Mouse (Mus musculus): ENCODE results near the gene Csnk1g2. TPM values are rescaled to one million over a fixed set of nuclear protein-coding genes. Genes with fewer than 3 reads are reported as not detected.

The Csnk1g2 gene
- polyA plus RNA-seq, 1 experiment, result 178 TPM

GRCm38 (mm10) chr10:80658841-80659202 lies 36.2 kb downstream of the Csnk1g2 start:
- no peak overlapping the region for H3ac ChIP-seq (ENCODE audit: control insufficient read depth, insufficient read length)
- H3K4me2 ChIP-seq (ENCODE audit: low read depth), result peak overlapping the region; percentile 10
- no peaks in the 10 kb centered on the region for H3K27me3 ChIP-seq (ENCODE audit: control insufficient read depth, insufficient read depth, insufficient read length)
- TF ChIP-seq TCF12 (IDR thresholded peaks at IDR 0.05; ENCODE audit: insufficient read depth, poor library complexity, severe bottlenecking), result no peak
- no peak for TF ChIP-seq REST (IDR thresholded peaks at IDR 0.05; ENCODE audit: insufficient read depth, insufficient read length)
- TF ChIP-seq MAX (IDR thresholded peaks at IDR 0.05; ENCODE audit: low read depth), result no peak
- TF ChIP-seq E2F4 (IDR thresholded peaks at IDR 0.05; ENCODE audit: insufficient read depth), result no peak
- no peak for TF ChIP-seq TCF3 (IDR thresholded peaks at IDR 0.05; ENCODE audit: insufficient read length, low read depth)
- TF ChIP-seq MYOG (IDR thresholded peaks at IDR 0.05; ENCODE audit: control insufficient read depth in 1 of 3, insufficient read depth in 1 of 3, insufficient read length in 2 of 3, low read depth in 2 of 3), result no peak
- no peaks in the 10 kb centered on the region for H3K36me3 ChIP-seq (ENCODE audit: control insufficient read depth, insufficient read depth)
- H3K4me3 ChIP-seq, result peak overlapping the region; percentile 13
- peaks cover 13% of the 10 kb centered on the region for H3K79me2 ChIP-seq (ENCODE audit: control insufficient read depth, insufficient read depth)

- Histone ChIP-seq H3K36me3 (ENCODE audit: control insufficient read depth, insufficient read depth) (no peaks in the 10 kb centered on the region), H3K79me2 (ENCODE audit: control insufficient read depth, insufficient read depth) (peaks cover 13% of the 10 kb centered on the region), H3ac (ENCODE audit: control insufficient read depth, insufficient read length) (no peak overlapping the region), H3K4me2 (ENCODE audit: low read depth) (peak overlapping the region; percentile 75), H3K4me3 (peak overlapping the region; percentile 13), H3K27me3 (ENCODE audit: control insufficient read depth, insufficient read depth, insufficient read length) (no peaks in the 10 kb centered on the region)
- TF ChIP-seq CEBPB (IDR thresholded peaks at IDR 0.05; ENCODE audit: insufficient read depth, poor library complexity, severe bottlenecking) (no peak), MYOD1 (IDR thresholded peaks at IDR 0.05; ENCODE audit: control insufficient read depth in 1 of 3, insufficient read length in 2 of 3, low read depth in 2 of 3) (no peak), POLR2AphosphoS2 (IDR thresholded peaks at IDR 0.05; ENCODE audit: insufficient read length, low read depth) (no peak), POLR2A (IDR thresholded peaks at IDR 0.05; ENCODE audit: insufficient read length, low read depth) (no peak), E2F4 (IDR thresholded peaks at IDR 0.05; ENCODE audit: insufficient read depth) (no peak), REST (IDR thresholded peaks at IDR 0.05; ENCODE audit: insufficient read depth, insufficient read length) (no peak), SRF (IDR thresholded peaks at IDR 0.05; ENCODE audit: control insufficient read depth, insufficient read length, low read depth) (no peak), TCF12 (IDR thresholded peaks at IDR 0.05; ENCODE audit: insufficient read depth, poor library complexity, severe bottlenecking) (no peak), MYOG (IDR thresholded peaks at IDR 0.05; ENCODE audit: control insufficient read depth in 1 of 3, insufficient read depth in 1 of 3, insufficient read length in 2 of 3, low read depth in 2 of 3) (no peak), USF1 (IDR thresholded peaks at IDR 0.05; ENCODE audit: low read depth) (no peak), TCF3 (IDR thresholded peaks at IDR 0.05; ENCODE audit: insufficient read length, low read depth) (no peak), MAX (IDR thresholded peaks at IDR 0.05; ENCODE audit: low read depth) (no peak)
Measured at GRCm38 (mm10) chr10:80659213-80659612, 36.6 kb downstream of the Csnk1g2 start.

GRCm38 (mm10) chr10:80661149-80661548 lies 38.5 kb downstream of the Csnk1g2 start:
- Histone ChIP-seq H3K27me3 (ENCODE audit: control insufficient read depth, insufficient read depth, insufficient read length) (no peaks in the 10 kb centered on the region), H3K79me2 (ENCODE audit: control insufficient read depth, insufficient read depth) (no peaks in the 10 kb centered on the region), H3K4me2 (ENCODE audit: low read depth) (no peak overlapping the region), H3K36me3 (ENCODE audit: control insufficient read depth, insufficient read depth) (no peaks in the 10 kb centered on the region), H3K4me3 (no peak overlapping the region), H3ac (ENCODE audit: control insufficient read depth, insufficient read length) (no peak overlapping the region)
- TF ChIP-seq TCF3 (IDR thresholded peaks at IDR 0.05; ENCODE audit: insufficient read length, low read depth), result no peak
- TF ChIP-seq E2F4 (IDR thresholded peaks at IDR 0.05; ENCODE audit: insufficient read depth), result no peak
- no peak for TF ChIP-seq SRF (IDR thresholded peaks at IDR 0.05; ENCODE audit: control insufficient read depth, insufficient read length, low read depth)
- TF ChIP-seq TCF12 (IDR thresholded peaks at IDR 0.05; ENCODE audit: insufficient read depth, poor library complexity, severe bottlenecking), result no peak
- TF ChIP-seq POLR2AphosphoS2 (IDR thresholded peaks at IDR 0.05; ENCODE audit: insufficient read length, low read depth), result no peak
- no peak for TF ChIP-seq REST (IDR thresholded peaks at IDR 0.05; ENCODE audit: insufficient read depth, insufficient read length)
- no peak for TF ChIP-seq POLR2A (IDR thresholded peaks at IDR 0.05; ENCODE audit: insufficient read length, low read depth)
- TF ChIP-seq MYOD1 (IDR thresholded peaks at IDR 0.05; ENCODE audit: control insufficient read depth in 1 of 3, insufficient read length in 2 of 3, low read depth in 2 of 3), result no peak
- TF ChIP-seq USF1 (IDR thresholded peaks at IDR 0.05; ENCODE audit: low read depth), result no peak
- TF ChIP-seq CEBPB (IDR thresholded peaks at IDR 0.05; ENCODE audit: insufficient read depth, poor library complexity, severe bottlenecking), result no peak
- no peak for TF ChIP-seq MYOG (IDR thresholded peaks at IDR 0.05; ENCODE audit: control insufficient read depth in 1 of 3, insufficient read depth in 1 of 3, insufficient read length in 2 of 3, low read depth in 2 of 3)
- no peak for TF ChIP-seq MAX (IDR thresholded peaks at IDR 0.05; ENCODE audit: low read depth)

- no peak for TF ChIP-seq TCF3 (IDR thresholded peaks at IDR 0.05; ENCODE audit: insufficient read length, low read depth)
- TF ChIP-seq CEBPB (IDR thresholded peaks at IDR 0.05; ENCODE audit: insufficient read depth, poor library complexity, severe bottlenecking), result no peak
- no peak for TF ChIP-seq TCF12 (IDR thresholded peaks at IDR 0.05; ENCODE audit: insufficient read depth, poor library complexity, severe bottlenecking)
- TF ChIP-seq SRF (IDR thresholded peaks at IDR 0.05; ENCODE audit: control insufficient read depth, insufficient read length, low read depth), result no peak
- no peak for TF ChIP-seq E2F4 (IDR thresholded peaks at IDR 0.05; ENCODE audit: insufficient read depth)
- no peak for TF ChIP-seq POLR2A (IDR thresholded peaks at IDR 0.05; ENCODE audit: insufficient read length, low read depth)
- no peak for TF ChIP-seq MYOG (IDR thresholded peaks at IDR 0.05; ENCODE audit: control insufficient read depth in 1 of 3, insufficient read depth in 1 of 3, insufficient read length in 2 of 3, low read depth in 2 of 3)
- no peak for TF ChIP-seq MAX (IDR thresholded peaks at IDR 0.05; ENCODE audit: low read depth)
- no peak for TF ChIP-seq POLR2AphosphoS2 (IDR thresholded peaks at IDR 0.05; ENCODE audit: insufficient read length, low read depth)
- TF ChIP-seq USF1 (IDR thresholded peaks at IDR 0.05; ENCODE audit: low read depth), result no peak
- no peak for TF ChIP-seq MYOD1 (IDR thresholded peaks at IDR 0.05; ENCODE audit: control insufficient read depth in 1 of 3, insufficient read length in 2 of 3, low read depth in 2 of 3)
- no peak for TF ChIP-seq REST (IDR thresholded peaks at IDR 0.05; ENCODE audit: insufficient read depth, insufficient read length)
- no peak overlapping the region for H3K4me3 ChIP-seq
- H3K27me3 ChIP-seq (ENCODE audit: control insufficient read depth, insufficient read depth, insufficient read length), result no peaks in the 10 kb centered on the region
- no peaks in the 10 kb centered on the region for H3K36me3 ChIP-seq (ENCODE audit: control insufficient read depth, insufficient read depth)
- H3K4me2 ChIP-seq (ENCODE audit: low read depth), result peak overlapping the region; percentile 68
- H3K79me2 ChIP-seq (ENCODE audit: control insufficient read depth, insufficient read depth), result no peaks in the 10 kb centered on the region
- no peak overlapping the region for H3ac ChIP-seq (ENCODE audit: control insufficient read depth, insufficient read length)
Measured at GRCm38 (mm10) chr10:80663485-80664196, 41.0 kb downstream of the Csnk1g2 start.

All from myocyte (in vitro differentiated cells).